10 mouse cellular contexts compared by ENCODE assay signal in the genomic region with DNA sequence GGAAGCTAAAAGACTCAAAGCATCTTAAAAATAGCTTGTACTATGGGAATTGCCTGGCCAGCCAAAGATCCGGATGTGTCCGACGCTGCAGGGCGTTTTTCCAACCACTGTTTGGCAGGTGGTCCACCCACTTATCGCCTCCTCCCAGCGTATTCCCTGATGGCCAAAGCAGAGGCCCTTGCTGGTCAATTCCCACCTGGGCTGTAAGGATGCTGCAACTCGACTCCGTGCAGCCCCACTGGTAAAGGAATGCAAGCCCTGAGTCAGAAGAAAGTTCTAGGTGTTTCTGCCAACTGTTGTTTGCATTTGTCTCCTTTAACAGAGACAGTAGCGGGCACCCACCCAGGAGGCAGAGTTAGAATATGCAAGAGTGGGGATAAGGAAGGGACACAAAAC. TPM values are rescaled to one million over a fixed set of nuclear protein-coding genes. Genes with fewer than 3 reads are reported as not detected.
DNase-seq lines count a peak whose midpoint lies in the region; ATAC-seq and TF ChIP-seq lines count a peak whose summit lies in the region.
"Had no signal": no experiment of that assay in that cellular context is flagged by ENCODE, and none has a peak within 500 bp of the region (broad histone marks: within the 10 kb centered on the region; RNA-seq: fewer than 3 reads in every experiment).

No protein-coding gene starts in this region.

- peak; percentile 27 for DNase-seq in left cerebral cortex, adult 11 months (ENCODE audit: low spot score)
- no peak for DNase-seq in left cerebral cortex, postnatal 4 days
- peak; percentile 99 for DNase-seq in heart, adult 11 months
- no peak for DNase-seq in liver, embryonic 14.5 days (ENCODE audit: low read depth in 3 of 3, low spot score in 3 of 3)
- DNase-seq in right cerebral cortex, adult 2 months (ENCODE audit: low spot score in 2 of 2) = peak; percentile 43 to 68
- no peak for DNase-seq in c-Kit-positive CD71-positive TER-119-positive erythroid progenitor cells, embryonic 14.5 days (ENCODE audit: low spot score)

- H3K27me3 ChIP-seq in intestine, embryonic 16.5 days (replicated peaks; ENCODE audit: control insufficient read depth, insufficient read depth, low read length) = peaks cover 2% of the 10 kb centered on the region; the same call in 1 of the 2 replicates
- peaks cover 49% of the 10 kb centered on the region for H3K27me3 ChIP-seq in liver, embryonic 14.5 days (ENCODE audit: control insufficient read depth, insufficient read depth, low read length)

- peaks cover 21% of the 10 kb centered on the region for H3K4me1 ChIP-seq in intestine, embryonic 16.5 days (ENCODE audit: control insufficient read depth, insufficient read depth, low read length)
- peaks cover 0 to 9% of the 10 kb centered on the region in 2 experiments; a peak in 2 of 4 replicates for H3K4me1 ChIP-seq in liver, embryonic 14.5 days (replicated peaks; ENCODE audit: control insufficient read depth in 2 of 2, insufficient read depth in 2 of 2, low read length in 1 of 2)

- H3K27ac ChIP-seq in intestine, embryonic 16.5 days (ENCODE audit: low read length) = no peak overlapping the region
- no peak overlapping the region for H3K27ac ChIP-seq in liver, embryonic 14.5 days

- no peak for TF ChIP-seq CTCF in liver, embryonic 14.5 days (IDR thresholded peaks at IDR 0.05; ENCODE audit: low read depth)

- no peak for TF ChIP-seq EP300 in liver, embryonic 14.5 days (IDR thresholded peaks at IDR 0.05; ENCODE audit: low read depth)

- peak overlapping the region; percentile 93 for H3K4me2 ChIP-seq in intestine, embryonic 16.5 days (ENCODE audit: low read depth, low read length)
- H3K4me2 ChIP-seq in liver, embryonic 14.5 days (ENCODE audit: low read depth) = peak overlapping the region; percentile 30

- H3K4me3 ChIP-seq in intestine, embryonic 16.5 days (ENCODE audit: low read length) = peak overlapping the region; percentile 68
- H3K4me3 ChIP-seq in liver, embryonic 14.5 days (ENCODE audit: insufficient read depth in 1 of 2, low read depth in 2 of 2, low read length in 2 of 2) = no peak overlapping the region

- ATAC-seq in intestine, embryonic 16.5 days = no peak
- no peak for ATAC-seq in liver, embryonic 14.5 days (ENCODE audit: insufficient read depth)
- ATAC-seq in erythroid progenitor cell, adult 5-6 weeks (replicated peaks; ENCODE audit: low FRiP score, poor library complexity, severe bottlenecking) = no peak

- peak overlapping the region; percentile 77 for H3K9ac ChIP-seq in intestine, embryonic 16.5 days (ENCODE audit: low read depth, low read length)
- H3K9ac ChIP-seq in liver, embryonic 14.5 days (replicated peaks) = no peak overlapping the region

- 32% methylated on average over 9 of the region's 9 CpGs for WGBS in intestine, embryonic 16.5 days
- WGBS in liver, embryonic 14.5 days (ENCODE audit: insufficient replicate concordance) = 21% methylated on average over 9 of the region's 9 CpGs

- no peaks in the 10 kb centered on the region for H3K9me3 ChIP-seq in intestine, embryonic 16.5 days (ENCODE audit: control insufficient read depth, low read length)
- H3K9me3 ChIP-seq in liver, embryonic 14.5 days (ENCODE audit: control insufficient read depth, low read length) = no peaks in the 10 kb centered on the region

- no peaks in the 10 kb centered on the region for H3K36me3 ChIP-seq in intestine, embryonic 16.5 days (ENCODE audit: control insufficient read depth, insufficient read depth, low read length)
- H3K36me3 ChIP-seq in liver, embryonic 14.5 days (replicated peaks; ENCODE audit: control insufficient read depth, insufficient read depth, low read depth) = no peaks in the 10 kb centered on the region

- intact Hi-C loops in left cerebral cortex, postnatal 4 days (cut with DNase I) = no loop called here

RNA-seq across cellular contexts. Expression of a gene that starts 1.5 kb away (rescaled TPM):
- 1 to 10 TPM; 8.4 to 8.5 TPM for total RNA-seq in left cerebral cortex, postnatal 4 days (2021)
- 1.4 and 2.1 TPM in 2 replicates for polyA plus RNA-seq in intestine, embryonic 16.5 days (2015; fragmentation: Nextera tagmentation; extraction: Ambion mirVana)
- polyA plus RNA-seq in liver, embryonic 14.5 days (2012; rRNA removed) = 0.74 and 1.2 TPM in 2 replicates
- polyA plus RNA-seq in liver, embryonic 14.5 days (2014; fragmentation: Nextera tagmentation; extraction: Ambion mirVana) = 0.28 and 0.40 TPM in 2 replicates
- total RNA-seq in erythroid progenitor cell, adult 5-6 weeks (2015; ENCODE audit: low replicate concordance) = not detected in 2 replicates
- 0.39 TPM in 1 of 2 replicates, not detected in the other for total RNA-seq in erythroid progenitor cell, adult 5-6 weeks (2017; ENCODE audit: low replicate concordance)
- total RNA-seq: neutrophil, adult 5-6 weeks had no signal
- polyA plus RNA-seq: erythroblast, embryonic 14.5 days had no signal

RNA-seq across cellular contexts. Expression of a gene that starts 27.9 kb away (rescaled TPM):
- total RNA-seq in left cerebral cortex, postnatal 4 days (2021) = 10 to 100 TPM; 26.0 to 29.3 TPM
- 122 and 147 TPM in 2 replicates for polyA plus RNA-seq in intestine, embryonic 16.5 days (2015; fragmentation: Nextera tagmentation; extraction: Ambion mirVana)
- 87.7 and 139 TPM in 2 replicates for polyA plus RNA-seq in liver, embryonic 14.5 days (2012; rRNA removed)
- 388 and 401 TPM in 2 replicates for polyA plus RNA-seq in liver, embryonic 14.5 days (2014; fragmentation: Nextera tagmentation; extraction: Ambion mirVana)
- 647 and 687 TPM in 2 replicates for total RNA-seq in erythroid progenitor cell, adult 5-6 weeks (2015; ENCODE audit: low replicate concordance)
- total RNA-seq in erythroid progenitor cell, adult 5-6 weeks (2017; ENCODE audit: low replicate concordance) = 662 and 846 TPM in 2 replicates

RNA-seq across cellular contexts. Expression of a gene that starts 29.0 kb away (rescaled TPM):
- total RNA-seq in left cerebral cortex, postnatal 4 days (2021) = 10 to 100 TPM; 23.4 to 24.8 TPM
- polyA plus RNA-seq in intestine, embryonic 16.5 days (2015; fragmentation: Nextera tagmentation; extraction: Ambion mirVana) = 8.1 and 10.0 TPM in 2 replicates
- 5.4 TPM in 2 replicates for polyA plus RNA-seq in liver, embryonic 14.5 days (2012; rRNA removed)
- 6.9 and 7.7 TPM in 2 replicates for polyA plus RNA-seq in liver, embryonic 14.5 days (2014; fragmentation: Nextera tagmentation; extraction: Ambion mirVana)
- 30.6 and 40.0 TPM in 2 replicates for total RNA-seq in erythroid progenitor cell, adult 5-6 weeks (2015; ENCODE audit: low replicate concordance)
- total RNA-seq in erythroid progenitor cell, adult 5-6 weeks (2017; ENCODE audit: low replicate concordance) = 46.6 and 52.6 TPM in 2 replicates

Comparison
In these comparisons a context has a peak if more than half of its experiments do, and no peak if none do; other contexts are left out.
1. DNase-seq: peak in left cerebral cortex, adult 11 months (single experiment), heart, adult 11 months (single experiment) and right cerebral cortex, adult 2 months (2 of 2); none in left cerebral cortex, postnatal 4 days (single experiment), liver, embryonic 14.5 days (0 of 3) and c-Kit-positive CD71-positive TER-119-positive erythroid progenitor cells, embryonic 14.5 days (single experiment).
2. RNA of a gene that starts 1.5 kb away (total RNA-seq): 8.4 to 8.5 TPM in left cerebral cortex, postnatal 4 days; 0.39 TPM in erythroid progenitor cell, adult 5-6 weeks; every median in the first group is over 4 times any median in the second.
3. RNA of a gene that starts 27.9 kb away (total RNA-seq): 647 to 846 TPM in erythroid progenitor cell, adult 5-6 weeks; 26.0 to 29.3 TPM in left cerebral cortex, postnatal 4 days; every median in the first group is over 10 times any median in the second.